Mouse (Mus musculus): ENCODE results near the gene Efna3. TPM values are rescaled to one million over a fixed set of nuclear protein-coding genes. Genes with fewer than 3 reads are reported as not detected.

Efna3 gene
- polyA plus RNA-seq, 1 experiment from 2014 or later = 13.2 TPM

DNA sequence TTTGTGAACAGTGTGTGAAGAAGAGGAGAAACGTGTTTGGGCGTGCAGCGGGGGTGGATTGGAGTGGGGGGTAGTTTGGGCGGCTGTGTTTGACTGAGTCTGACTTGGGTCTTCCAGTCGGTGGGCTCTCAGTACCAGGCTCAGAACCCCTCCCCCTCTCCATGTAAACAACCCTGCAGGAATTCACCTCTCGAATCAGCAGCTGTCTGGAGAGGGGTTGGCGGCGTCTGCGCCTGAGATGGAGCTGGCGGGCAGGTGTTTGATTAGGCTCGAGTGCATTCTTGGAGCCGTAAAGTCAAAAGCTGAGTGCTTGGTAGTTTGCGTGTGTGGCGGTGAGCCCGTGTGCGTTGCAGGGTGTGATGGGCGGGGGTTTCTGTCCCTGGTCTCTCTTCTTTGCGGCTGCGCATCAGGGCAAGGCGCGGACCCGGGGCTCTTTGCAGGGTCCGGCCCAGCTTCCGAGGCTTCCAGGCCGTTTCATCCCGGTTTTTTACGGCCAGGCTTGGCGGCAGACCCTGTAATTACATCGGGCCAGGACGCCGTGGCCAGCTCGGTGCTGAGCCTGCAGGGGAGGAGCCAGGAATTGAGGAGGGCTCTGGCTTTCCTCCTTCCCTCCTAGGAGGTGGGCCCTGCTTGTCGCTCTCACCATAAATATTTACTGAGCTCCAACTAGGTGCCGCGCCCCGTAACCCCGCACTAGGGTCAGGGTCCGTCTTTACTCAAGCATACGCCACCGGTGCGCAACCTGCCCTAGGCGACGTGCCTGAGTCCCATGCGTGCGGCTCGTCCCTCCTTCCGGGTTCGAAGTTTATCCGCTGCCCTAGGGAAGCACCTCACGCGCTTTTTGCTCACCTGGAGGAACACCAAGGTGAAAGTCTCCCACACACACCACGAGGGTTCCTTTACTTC lies 41.9 kb downstream of the Efna3 start, which contains the start of gene Efna1:
Gene Efna1, minus strand, starts transcription at position 537 of the 906 bp plus-strand sequence.
- DNase-seq (ENCODE audit: low spot score) (peak; percentile 84), ATAC-seq (replicated peaks; ENCODE audit: low FRiP score, low TSS enrichment, low read depth) (peak; percentile 80)
- peak within 1 kb of the TSS; percentile 71 for H3K4me2 ChIP-seq (ENCODE audit: low read length)
- peak within 1 kb of the TSS; percentile 64 for H3K9ac ChIP-seq (ENCODE audit: low read length)
- H3K4me3 ChIP-seq (ENCODE audit: low read depth, low read length) = peak within 1 kb of the TSS; percentile 61
- peaks cover 4% of the 10 kb centered on the region; the same call in 1 of the 2 replicates for H3K36me3 ChIP-seq (ENCODE audit: control insufficient read depth, insufficient read depth, low read length)
- peak within 1 kb of the TSS; percentile 85 for H3K27ac ChIP-seq (ENCODE audit: low read depth)
- H3K4me1 ChIP-seq (replicated peaks; ENCODE audit: control insufficient read depth, insufficient read depth, low read length) = peaks cover 44% of the 10 kb centered on the region
- WGBS = 1% methylated on average over 52 of the region's 52 CpGs
- H3K27me3 ChIP-seq (replicated peaks; ENCODE audit: control insufficient read depth, insufficient read depth, low read length) = 0 out of 2 replicates have a peak, but pooled peaks cover 4% of the 10 kb centered on the region
- H3K9me3 ChIP-seq (ENCODE audit: control insufficient read depth, low read length) = no peaks in the 10 kb centered on the region

DNA sequence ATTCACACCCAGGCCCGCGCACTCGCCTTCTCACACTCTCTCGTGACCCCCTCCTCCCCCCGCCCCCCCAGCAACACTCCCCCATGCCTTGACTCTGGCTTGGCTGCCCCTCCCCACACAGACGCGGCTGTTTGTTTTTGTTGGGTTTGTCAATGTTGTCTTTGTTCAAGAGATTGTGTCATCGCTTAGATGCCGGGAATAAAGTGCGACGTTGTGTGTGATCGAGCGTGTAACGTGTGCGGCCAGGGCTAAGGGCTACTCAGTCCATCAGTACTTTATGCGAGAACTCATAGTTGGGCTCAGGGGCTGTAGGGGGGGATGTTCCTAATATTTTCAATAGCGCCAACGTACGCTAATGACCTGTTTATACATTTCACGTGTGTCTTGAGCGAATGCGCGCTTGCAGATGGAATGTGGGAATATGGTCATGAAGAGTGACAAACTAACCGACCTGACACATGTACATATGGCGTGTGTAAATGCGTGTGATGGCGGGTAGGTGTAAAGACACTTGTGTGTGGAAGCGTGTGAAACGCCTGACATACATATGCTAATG lies 42.6 kb downstream of the Efna3 start:
- Histone ChIP-seq H3K36me3 (ENCODE audit: control insufficient read depth, insufficient read depth, low read length) (peaks cover 11% of the 10 kb centered on the region; the same call in 1 of the 2 replicates), H3K4me3 (ENCODE audit: low read depth, low read length) (peak overlapping the region; percentile 61), H3K4me2 (ENCODE audit: low read length) (peak overlapping the region; percentile 71), H3K9me3 (ENCODE audit: control insufficient read depth, low read length) (no peaks in the 10 kb centered on the region), H3K9ac (ENCODE audit: low read length) (peak overlapping the region; percentile 64), H3K4me1 (replicated peaks; ENCODE audit: control insufficient read depth, insufficient read depth, low read length) (peaks cover 44% of the 10 kb centered on the region), H3K27ac (ENCODE audit: low read depth) (peak overlapping the region; percentile 85), H3K27me3 (replicated peaks; ENCODE audit: control insufficient read depth, insufficient read depth, low read length) (0 out of 2 replicates have a peak, but pooled peaks cover 4% of the 10 kb centered on the region)
- WGBS = under 1% methylated on average over 29 of the region's 29 CpGs
- 0 out of 2 replicates have a peak, but pooled peaks have one; percentile 17 for ATAC-seq (replicated peaks; ENCODE audit: low FRiP score, low TSS enrichment, low read depth)
- DNase-seq (ENCODE audit: low spot score) = peak; percentile 69

- Histone ChIP-seq H3K9ac (ENCODE audit: low read length) (peak overlapping the region; percentile 64), H3K9me3 (ENCODE audit: control insufficient read depth, low read length) (no peaks in the 10 kb centered on the region), H3K27ac (ENCODE audit: low read depth) (peak overlapping the region; percentile 43), H3K4me1 (replicated peaks; ENCODE audit: control insufficient read depth, insufficient read depth, low read length) (peaks cover 44% of the 10 kb centered on the region), H3K36me3 (ENCODE audit: control insufficient read depth, insufficient read depth, low read length) (peaks cover 15% of the 10 kb centered on the region; the same call in 1 of the 2 replicates), H3K27me3 (replicated peaks; ENCODE audit: control insufficient read depth, insufficient read depth, low read length) (0 out of 2 replicates have a peak, but pooled peaks cover 4% of the 10 kb centered on the region), H3K4me3 (ENCODE audit: low read depth, low read length) (peak overlapping the region; percentile 61), H3K4me2 (ENCODE audit: low read length) (peak overlapping the region; percentile 71)
- ATAC-seq (replicated peaks; ENCODE audit: low FRiP score, low TSS enrichment, low read depth) (peak; percentile 60), DNase-seq (ENCODE audit: low spot score) (peak; percentile 90)
- 2% methylated on average over 35 of the region's 35 CpGs for WGBS
Observed at GRCm38 (mm10) chr3:89279153-89279890, 43.4 kb downstream of the Efna3 start.

DNA sequence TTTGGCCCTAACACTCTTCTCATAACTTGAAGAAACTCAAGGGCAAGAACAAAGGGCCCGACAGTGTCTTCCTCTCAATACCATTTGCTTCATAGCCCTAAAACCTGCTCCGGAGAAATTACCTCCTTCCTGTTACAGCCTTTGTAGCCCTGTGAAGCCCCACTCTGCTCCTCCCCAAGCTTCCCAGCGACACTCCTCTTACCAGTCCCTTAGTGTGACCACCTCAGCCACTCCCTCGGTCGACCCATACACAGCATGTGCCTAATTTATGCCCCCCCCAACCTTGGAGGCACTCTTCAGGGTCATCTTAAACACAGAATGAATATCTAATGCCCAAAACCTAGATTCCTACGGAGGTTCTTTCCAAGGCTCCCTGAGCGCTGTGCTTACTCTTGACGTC lies 44.1 kb downstream of the Efna3 start:
- H3K4me2 ChIP-seq (ENCODE audit: low read length) = peak overlapping the region; percentile 71
- H3K9ac ChIP-seq (ENCODE audit: low read length) = peak overlapping the region; percentile 64
- no peak for ATAC-seq (replicated peaks; ENCODE audit: low FRiP score, low TSS enrichment, low read depth)
- 13% methylated on average over 8 of the region's 8 CpGs for WGBS
- DNase-seq (ENCODE audit: low spot score) = no peak
- H3K27ac ChIP-seq (ENCODE audit: low read depth) = peak overlapping the region; percentile 43
- no peaks in the 10 kb centered on the region for H3K9me3 ChIP-seq (ENCODE audit: control insufficient read depth, low read length)
- H3K4me3 ChIP-seq (ENCODE audit: low read depth, low read length) = peak overlapping the region; percentile 61
- 0 out of 2 replicates have a peak, but pooled peaks cover 4% of the 10 kb centered on the region for H3K27me3 ChIP-seq (replicated peaks; ENCODE audit: control insufficient read depth, insufficient read depth, low read length)
- peaks cover 15% of the 10 kb centered on the region; the same call in 1 of the 2 replicates for H3K36me3 ChIP-seq (ENCODE audit: control insufficient read depth, insufficient read depth, low read length)
- H3K4me1 ChIP-seq (replicated peaks; ENCODE audit: control insufficient read depth, insufficient read depth, low read length) = peaks cover 44% of the 10 kb centered on the region

DNA sequence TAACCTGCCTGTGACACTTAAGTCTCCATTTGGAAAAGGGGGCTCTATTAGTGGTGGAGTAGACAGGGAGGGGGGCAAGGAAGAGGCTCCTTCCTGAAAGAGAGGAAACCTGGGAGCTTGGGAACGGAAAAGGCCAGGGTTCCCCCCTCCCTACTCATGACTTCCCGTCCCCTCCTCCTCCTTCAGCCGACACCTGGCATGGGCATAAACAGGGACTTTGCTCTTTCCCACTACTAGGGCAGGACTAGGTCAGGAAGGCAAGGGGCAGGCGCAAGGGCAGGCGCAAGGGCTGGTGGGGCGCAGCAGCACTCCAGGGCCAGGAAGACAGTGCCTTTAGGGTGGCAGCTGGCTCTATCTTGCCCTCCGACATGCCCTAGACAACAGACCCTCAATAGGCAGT lies 44.7 kb downstream of the Efna3 start:
- Histone ChIP-seq H3K36me3 (ENCODE audit: control insufficient read depth, insufficient read depth, low read length) (peaks cover 15% of the 10 kb centered on the region; the same call in 1 of the 2 replicates), H3K9me3 (ENCODE audit: control insufficient read depth, low read length) (no peaks in the 10 kb centered on the region), H3K27ac (ENCODE audit: low read depth) (peak overlapping the region; percentile 43), H3K9ac (ENCODE audit: low read length) (peak overlapping the region; percentile 64), H3K4me2 (ENCODE audit: low read length) (peak overlapping the region; percentile 71), H3K4me3 (ENCODE audit: low read depth, low read length) (peak overlapping the region; percentile 61), H3K4me1 (replicated peaks; ENCODE audit: control insufficient read depth, insufficient read depth, low read length) (peaks cover 44% of the 10 kb centered on the region), H3K27me3 (replicated peaks; ENCODE audit: control insufficient read depth, insufficient read depth, low read length) (0 out of 2 replicates have a peak, but pooled peaks cover 4% of the 10 kb centered on the region)
- ATAC-seq (replicated peaks; ENCODE audit: low FRiP score, low TSS enrichment, low read depth) (0 out of 2 replicates have a peak, but pooled peaks have one; percentile 0), DNase-seq (ENCODE audit: low spot score) (no peak)
- WGBS = 43% methylated on average over 7 of the region's 7 CpGs

- H3K9me3 ChIP-seq (ENCODE audit: control insufficient read depth, low read length) = no peaks in the 10 kb centered on the region
- peak overlapping the region; percentile 71 for H3K4me2 ChIP-seq (ENCODE audit: low read length)
- DNase-seq (ENCODE audit: low spot score) (peak; percentile 64), ATAC-seq (replicated peaks; ENCODE audit: low FRiP score, low TSS enrichment, low read depth) (no peak)
- H3K27ac ChIP-seq (ENCODE audit: low read depth) = peak overlapping the region; percentile 43
- 0 out of 2 replicates have a peak, but pooled peaks cover 4% of the 10 kb centered on the region for H3K27me3 ChIP-seq (replicated peaks; ENCODE audit: control insufficient read depth, insufficient read depth, low read length)
- peaks cover 44% of the 10 kb centered on the region for H3K4me1 ChIP-seq (replicated peaks; ENCODE audit: control insufficient read depth, insufficient read depth, low read length)
- peak overlapping the region; percentile 61 for H3K4me3 ChIP-seq (ENCODE audit: low read depth, low read length)
- WGBS = 24% methylated on average over 14 of the region's 14 CpGs
- H3K36me3 ChIP-seq (ENCODE audit: control insufficient read depth, insufficient read depth, low read length) = peaks cover 20% of the 10 kb centered on the region; the same call in 1 of the 2 replicates
- H3K9ac ChIP-seq (ENCODE audit: low read length) = peak overlapping the region; percentile 64
Observed at GRCm38 (mm10) chr3:89277281-89278021, 45.3 kb downstream of the Efna3 start.

- 91% methylated on average over 13 of the region's 13 CpGs for WGBS
- Histone ChIP-seq H3K36me3 (ENCODE audit: control insufficient read depth, insufficient read depth, low read length) (peaks cover 25% of the 10 kb centered on the region), H3K9me3 (ENCODE audit: control insufficient read depth, low read length) (no peaks in the 10 kb centered on the region), H3K27ac (ENCODE audit: low read depth) (no peak overlapping the region), H3K9ac (ENCODE audit: low read length) (no peak overlapping the region), H3K27me3 (replicated peaks; ENCODE audit: control insufficient read depth, insufficient read depth, low read length) (no peaks in the 10 kb centered on the region), H3K4me1 (replicated peaks; ENCODE audit: control insufficient read depth, insufficient read depth, low read length) (peaks cover 34% of the 10 kb centered on the region), H3K4me3 (ENCODE audit: low read depth, low read length) (no peak overlapping the region), H3K4me2 (ENCODE audit: low read length) (no peak overlapping the region)
- DNase-seq (ENCODE audit: low spot score) = no peak
- no peak for ATAC-seq (replicated peaks; ENCODE audit: low FRiP score, low TSS enrichment, low read depth)
Observed at GRCm38 (mm10) chr3:89276061-89276460, 46.7 kb downstream of the Efna3 start.
